Mouse (Mus musculus): ENCODE results near the gene Grk6. TPM values are rescaled to one million over a fixed set of nuclear protein-coding genes. Genes with fewer than 3 reads are reported as not detected.
A peak's percentile ranks its signal among the peaks of the same experiment; 100 is the strongest.
"Not testable (repeated sequence)": the region's sequence is repeated elsewhere in the genome, so short reads cannot be mapped to it uniquely, and the experiment has no call there.

The Grk6 gene
- total RNA-seq, 2 experiments from 2014 or later = 48.2 to 62.2 TPM

DNA sequence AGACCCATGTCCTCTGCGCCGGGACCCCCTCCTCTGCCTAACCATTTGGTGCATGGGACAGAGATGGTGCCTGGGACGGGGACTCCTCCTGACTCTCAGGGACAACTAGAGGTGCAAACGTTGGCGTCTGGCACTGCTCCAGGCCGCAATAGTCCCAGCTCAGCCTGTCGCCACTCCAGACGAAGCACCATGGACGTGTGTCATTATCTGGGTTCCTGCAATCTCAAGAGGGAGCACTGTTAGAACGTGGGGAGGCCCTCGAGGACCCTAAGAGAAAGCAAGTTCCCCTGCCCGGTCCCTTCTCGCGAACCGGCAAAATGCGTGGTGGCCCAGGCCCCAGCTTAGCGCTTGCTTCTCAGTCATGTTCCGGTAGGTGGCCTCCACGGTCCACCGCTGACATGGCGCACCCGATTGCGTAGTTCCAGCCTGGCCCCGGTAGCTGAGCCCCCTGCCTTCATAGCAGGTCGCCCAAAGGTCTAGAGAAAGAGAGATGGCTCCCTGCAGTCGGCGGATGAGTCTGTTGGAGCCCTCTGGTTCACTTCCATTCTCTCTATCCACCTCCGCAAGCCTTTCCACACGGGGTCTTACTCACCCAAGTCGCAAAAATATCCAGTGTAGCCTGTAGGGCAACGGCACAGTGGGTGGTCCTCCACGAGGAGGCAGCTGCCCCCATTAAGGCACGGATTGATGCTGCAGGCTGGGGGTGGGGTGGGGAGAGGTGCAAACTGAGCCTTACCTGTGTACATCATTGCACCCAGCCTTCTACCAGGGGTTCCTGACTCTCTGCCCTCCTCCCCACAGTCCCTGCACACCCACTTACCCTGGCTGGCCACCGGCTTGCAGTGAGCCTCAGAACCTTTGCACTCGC is 23.7 kb upstream of the Grk6 start:
- no peak for ATAC-seq (replicated peaks; ENCODE audit: low FRiP score, poor library complexity, severe bottlenecking)

DNA sequence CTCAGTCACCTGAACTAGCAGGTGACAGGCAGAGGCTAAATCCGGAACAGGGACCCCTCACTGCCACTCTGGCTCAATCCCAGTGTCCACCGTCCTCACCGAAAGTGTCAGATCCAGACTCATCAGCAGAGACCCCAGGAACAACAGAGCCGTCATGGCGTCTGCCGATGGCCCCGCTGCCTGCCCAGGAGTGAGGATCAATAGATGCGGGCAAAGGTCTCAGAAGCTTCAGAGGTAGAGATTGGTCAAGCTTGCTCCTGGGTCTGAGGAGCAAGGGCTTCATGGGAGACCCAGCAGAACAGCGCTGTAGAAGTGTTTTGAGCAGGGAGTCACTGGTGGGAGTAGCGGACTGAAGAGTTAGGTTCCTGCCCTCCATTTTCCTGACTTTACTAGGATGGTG is 18.3 kb upstream of the Grk6 start, which contains the start of gene F12:
Gene F12 (minus strand): TSS at position 181 of the 400 bp plus-strand sequence.
- no peak for ATAC-seq (replicated peaks; ENCODE audit: low FRiP score, poor library complexity, severe bottlenecking)

DNA sequence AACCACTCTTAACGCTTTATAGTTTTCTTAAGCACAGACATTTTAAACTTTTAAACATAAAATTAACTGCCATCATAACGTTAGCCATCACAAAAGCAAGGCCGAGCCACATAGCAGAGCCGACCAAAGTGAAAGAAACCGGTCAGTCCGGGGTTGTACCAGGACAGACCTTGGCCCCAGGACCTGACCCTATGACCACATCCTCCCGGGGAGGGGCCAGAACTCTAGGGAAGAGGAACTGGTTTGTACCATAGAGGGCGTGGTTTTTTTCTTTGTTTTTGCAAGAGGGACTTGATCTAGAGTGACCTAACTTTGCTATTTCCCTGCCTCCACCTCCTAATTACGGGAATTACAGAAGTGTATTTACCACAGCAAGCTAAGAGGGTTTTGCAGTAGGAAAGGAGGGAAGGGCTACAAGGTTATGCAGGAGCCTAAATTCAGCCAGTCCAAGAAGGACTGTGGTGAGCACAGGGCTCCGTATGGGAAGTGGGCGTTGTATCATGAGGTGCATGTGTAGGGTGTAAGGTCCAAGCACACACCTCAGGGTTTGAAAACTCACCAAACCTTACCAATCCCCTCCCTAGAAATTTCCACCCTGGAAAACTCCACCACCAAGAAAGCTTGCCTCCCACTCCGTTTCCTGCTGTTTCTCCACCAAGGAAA is 15.5 kb upstream of the Grk6 start:
- no peak for ATAC-seq (replicated peaks; ENCODE audit: low FRiP score, poor library complexity, severe bottlenecking)

DNA sequence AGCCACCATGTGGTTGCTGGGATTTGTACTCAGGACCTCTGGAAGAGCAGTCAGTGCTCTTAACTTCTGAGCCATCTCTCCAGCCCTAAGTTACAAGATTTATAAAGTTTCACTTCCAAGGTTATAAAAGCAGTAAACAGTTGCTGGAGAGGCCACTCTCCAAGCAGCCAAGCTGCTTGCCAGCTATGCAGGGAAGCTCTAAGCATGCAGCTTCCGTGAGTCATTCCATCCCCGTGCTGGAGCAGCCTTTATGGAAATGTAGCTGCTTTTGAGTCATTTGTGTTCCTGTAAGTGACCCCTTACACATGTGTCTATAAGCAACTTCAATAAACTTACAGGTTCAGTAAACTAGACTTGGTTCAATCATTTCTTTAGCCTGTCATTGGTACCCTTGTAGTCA is 14.3 kb upstream of the Grk6 start:
- no peak for ATAC-seq (replicated peaks; ENCODE audit: low FRiP score, poor library complexity, severe bottlenecking)

DNA sequence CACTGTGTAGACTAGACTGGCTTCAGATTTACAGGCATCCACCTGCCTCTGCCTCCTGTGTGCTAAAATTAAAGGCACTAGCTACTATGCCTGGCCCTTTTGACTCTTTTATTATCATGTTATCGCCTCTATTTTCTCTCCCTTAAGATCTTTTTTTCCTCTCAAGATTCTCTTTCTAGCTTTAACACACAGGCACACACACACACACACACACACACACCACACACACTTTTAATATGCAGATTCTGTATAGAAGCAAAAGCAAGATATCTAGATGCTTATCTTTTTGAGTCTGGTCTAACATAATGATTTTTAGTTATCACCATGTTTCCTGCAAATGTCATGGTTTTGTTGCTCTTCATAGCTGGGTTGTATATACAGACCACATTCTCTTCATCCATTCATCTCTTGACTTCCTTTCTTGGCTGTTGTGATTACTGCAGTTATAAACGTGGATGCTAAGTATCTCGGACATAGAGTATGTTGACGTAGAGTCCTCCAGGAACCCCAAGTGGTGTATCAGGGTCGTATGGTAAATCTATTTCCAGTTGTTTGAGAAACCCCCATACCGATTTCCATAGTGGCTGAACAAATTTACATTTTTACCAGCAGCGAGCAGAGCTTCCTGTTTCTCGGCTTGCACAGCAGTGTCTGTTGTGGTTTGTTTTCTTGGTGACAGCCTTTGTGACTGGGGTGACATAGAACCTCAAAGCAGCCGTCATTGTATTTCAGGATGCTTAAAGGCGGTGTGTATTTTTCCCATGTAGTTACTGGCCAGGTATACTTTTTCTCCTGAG is 12.8 kb upstream of the Grk6 start:
- no peak for ATAC-seq (replicated peaks; ENCODE audit: low FRiP score, poor library complexity, severe bottlenecking)

DNA sequence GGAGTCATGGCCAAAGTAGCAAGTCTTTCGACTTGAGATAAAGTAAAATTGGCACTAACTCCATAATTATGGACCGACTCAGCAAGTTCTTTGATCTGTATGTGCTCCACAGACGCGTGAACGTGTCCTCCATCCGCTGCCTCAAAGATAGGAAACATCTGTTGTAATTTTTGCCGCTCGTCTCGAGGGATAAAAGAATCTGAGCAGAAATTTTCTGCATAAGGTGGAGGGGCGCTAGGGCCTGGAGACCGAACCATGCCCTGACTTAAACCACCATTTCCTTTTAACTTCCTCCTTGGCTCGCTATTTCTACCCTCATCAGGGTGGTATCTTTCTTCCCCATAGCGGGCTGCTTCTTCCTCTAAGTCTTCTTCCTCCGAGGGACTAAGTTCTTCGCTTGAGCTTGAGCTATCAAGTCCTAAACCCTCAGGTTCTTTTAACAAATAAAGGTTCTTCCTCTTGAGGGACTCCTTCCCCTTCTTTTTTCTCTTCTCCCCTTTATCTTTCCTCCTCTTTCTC is 7.7 kb upstream of the Grk6 start:
- ATAC-seq (replicated peaks; ENCODE audit: low FRiP score, poor library complexity, severe bottlenecking) = not testable (repeated sequence)

DNA sequence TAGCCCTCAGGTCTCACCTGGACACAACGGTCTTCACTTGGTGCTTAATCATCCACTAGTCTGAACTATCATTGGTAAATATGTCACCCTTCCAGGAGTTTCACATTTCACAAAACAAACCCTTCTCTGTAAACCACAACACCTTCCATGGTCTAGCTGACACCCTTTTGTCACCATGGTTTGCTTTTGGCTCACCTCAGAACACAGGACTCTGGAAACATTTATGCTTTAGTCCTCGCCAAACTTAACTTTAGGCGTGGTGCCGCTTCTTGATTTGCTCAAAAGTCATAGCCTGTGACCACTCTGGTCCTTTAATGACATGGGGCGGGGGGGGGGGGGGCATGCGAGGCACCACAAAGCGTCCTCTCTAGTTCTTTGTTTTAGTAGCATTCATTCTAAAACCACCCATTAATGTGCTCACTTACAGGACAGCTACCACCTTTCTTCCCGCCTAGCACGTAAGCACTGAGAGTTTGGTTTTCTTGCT is 1.0 kb upstream of the Grk6 start:
- no peak for ATAC-seq (replicated peaks; ENCODE audit: low FRiP score, poor library complexity, severe bottlenecking)

DNA sequence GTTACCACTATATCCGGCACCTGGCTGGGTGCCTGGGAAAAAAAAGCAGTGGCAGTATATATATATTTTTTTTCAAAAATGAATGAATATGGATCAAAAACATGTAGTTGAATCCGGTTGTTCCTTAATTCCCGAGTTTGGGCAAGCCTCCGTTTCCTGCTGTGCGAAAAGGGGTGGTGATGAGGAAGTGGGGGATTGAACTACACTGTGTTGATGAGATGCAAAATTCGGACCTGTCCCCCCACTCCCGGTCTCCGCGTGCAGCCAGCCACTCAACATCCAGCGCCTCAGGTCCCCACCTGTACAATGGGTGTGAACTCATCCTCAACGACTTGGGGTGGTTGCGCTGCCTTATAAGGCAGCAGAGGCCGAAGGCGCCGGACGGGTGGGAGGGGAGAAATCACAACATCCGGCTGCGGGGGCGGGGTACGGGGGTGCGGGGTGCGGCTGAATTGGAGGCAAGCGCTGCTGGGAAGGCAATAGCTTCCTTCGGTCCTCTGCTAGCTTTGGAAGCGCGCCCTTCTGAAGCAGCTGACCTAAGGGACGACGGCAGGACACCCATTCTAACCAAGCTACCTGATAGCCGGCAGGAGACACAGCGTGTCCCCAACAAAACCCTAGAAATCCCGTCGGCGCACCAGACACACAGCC is 461 bp upstream of the Grk6 start:
- peak; percentile 12 for ATAC-seq (replicated peaks; ENCODE audit: low FRiP score, poor library complexity, severe bottlenecking)

DNA sequence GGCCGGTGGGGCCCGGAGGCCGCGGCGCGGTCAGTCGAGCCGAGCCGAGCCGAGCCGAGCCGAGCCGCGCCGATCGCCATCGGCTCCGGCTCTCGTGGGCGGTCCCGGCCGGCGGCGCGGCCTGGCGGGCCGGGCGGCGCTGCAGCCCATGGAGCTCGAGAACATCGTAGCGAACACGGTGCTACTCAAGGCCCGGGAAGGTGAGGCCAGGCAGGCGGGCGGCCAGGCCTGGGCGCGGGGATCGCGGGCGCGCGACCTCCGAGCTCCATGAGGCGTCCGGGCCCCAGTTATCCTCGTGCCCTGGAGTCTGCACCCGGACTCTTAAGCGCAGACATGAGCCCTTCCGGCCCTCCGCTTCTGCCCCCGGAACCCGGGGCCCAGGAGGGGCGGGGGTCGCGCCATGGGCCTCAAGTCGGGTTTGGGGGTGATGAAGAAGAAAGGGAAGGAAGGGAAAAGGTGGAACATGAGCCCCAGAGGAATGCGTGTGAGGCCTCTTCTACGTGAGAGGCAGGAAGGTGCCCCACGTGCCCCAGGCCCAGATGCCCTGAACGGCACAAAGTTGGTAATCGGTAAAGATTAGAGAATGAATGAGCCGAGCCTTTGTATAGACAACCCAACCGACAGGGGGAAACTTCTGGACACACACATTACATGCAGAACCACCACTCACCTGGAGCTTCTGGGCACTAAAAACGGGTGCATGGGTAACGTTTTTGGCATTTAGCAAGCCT is 654 bp downstream of the Grk6 start:
- no peak for ATAC-seq (replicated peaks; ENCODE audit: low FRiP score, poor library complexity, severe bottlenecking)

DNA sequence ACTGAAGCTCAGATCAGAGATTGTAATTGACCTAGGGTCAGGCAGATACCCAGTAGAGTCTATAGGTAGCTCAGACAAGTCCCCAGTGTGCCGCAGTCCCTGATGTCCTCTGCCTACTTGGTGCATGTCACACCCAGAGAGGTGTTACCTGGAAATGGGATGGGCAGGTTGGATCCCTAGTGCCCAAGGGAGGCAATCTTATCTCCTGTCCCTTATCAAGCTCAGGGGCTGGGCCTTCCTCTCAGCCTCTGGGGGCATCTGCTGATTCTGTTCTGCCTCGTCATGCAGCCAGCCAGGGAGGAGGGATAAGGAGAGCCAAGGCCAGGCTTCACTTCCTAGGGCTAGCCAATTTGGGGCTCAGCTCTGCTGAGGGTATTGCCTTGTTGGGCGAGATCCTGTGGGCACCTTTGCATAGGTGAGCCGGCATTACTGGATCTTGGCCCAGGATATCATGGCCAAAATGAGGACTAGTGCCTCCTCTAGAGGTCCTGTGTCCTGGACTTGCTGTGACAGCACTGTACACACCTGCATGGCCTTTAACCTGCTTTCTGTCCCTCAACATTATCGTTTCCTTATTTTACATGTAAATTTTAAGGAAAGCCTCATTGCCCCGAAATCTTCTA is 1.7 kb downstream of the Grk6 start:
- peak; percentile 67 for ATAC-seq (replicated peaks; ENCODE audit: low FRiP score, poor library complexity, severe bottlenecking)

DNA sequence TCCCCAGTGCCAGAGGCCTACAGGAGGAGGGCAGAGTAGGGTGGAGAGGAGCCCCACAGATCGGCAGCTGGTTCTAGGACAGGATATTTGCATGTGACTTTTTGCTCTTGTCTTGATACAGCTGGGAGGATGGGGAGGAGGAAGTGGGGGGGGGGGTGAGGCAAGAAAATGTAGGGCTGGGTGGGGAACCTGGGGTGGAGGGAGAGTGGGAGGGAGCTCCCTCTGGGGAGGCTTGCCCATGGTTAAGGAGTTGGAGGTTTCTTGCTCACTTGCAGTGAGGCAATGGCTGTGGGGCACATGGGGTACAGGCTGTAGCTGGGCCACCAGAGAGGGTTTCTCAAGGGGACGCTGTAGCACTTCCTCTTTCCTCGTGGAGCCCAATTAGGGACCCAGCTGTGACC is 2.7 kb downstream of the Grk6 start:
- ATAC-seq (replicated peaks; ENCODE audit: low FRiP score, poor library complexity, severe bottlenecking) = no peak

DNA sequence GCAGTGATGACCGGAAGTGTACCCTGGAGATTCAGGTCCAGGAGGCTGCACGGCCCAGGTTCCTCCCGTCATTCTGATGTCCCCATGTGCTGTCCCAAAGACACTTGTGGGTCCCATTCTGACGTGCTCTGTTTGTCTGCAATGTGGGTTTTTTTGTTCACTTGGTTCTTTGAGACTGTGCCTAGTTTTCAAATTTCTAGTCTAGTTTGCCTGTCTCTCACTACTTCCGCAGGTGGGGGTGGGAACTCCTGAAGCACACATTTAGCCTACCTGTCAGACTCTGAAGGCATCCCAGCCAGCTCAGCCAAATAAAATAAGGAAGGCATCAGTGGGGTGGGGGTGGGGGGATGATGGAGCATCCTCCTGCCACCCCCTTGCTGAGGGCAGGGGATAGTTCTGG is 3.3 kb downstream of the Grk6 start:
- no peak for ATAC-seq (replicated peaks; ENCODE audit: low FRiP score, poor library complexity, severe bottlenecking)

DNA sequence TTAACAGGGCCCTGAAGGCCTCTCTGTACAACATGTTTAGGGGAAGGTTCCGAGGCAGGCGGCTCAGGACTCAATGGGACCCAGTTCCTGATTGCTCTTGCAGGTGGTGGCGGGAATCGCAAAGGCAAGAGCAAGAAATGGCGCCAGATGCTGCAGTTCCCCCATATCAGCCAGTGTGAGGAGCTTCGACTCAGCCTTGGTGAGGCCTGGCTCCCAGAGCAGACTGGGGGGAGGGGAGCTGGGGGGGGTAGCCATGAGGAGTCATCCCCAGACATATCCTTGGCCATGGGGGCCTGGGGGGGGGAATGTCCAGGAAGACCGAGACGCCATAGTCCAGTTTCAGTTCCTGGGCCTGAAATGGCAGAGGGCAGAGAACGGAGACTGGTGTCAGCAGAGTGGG is 4.3 kb downstream of the Grk6 start:
- ATAC-seq (replicated peaks; ENCODE audit: low FRiP score, poor library complexity, severe bottlenecking) = no peak

DNA sequence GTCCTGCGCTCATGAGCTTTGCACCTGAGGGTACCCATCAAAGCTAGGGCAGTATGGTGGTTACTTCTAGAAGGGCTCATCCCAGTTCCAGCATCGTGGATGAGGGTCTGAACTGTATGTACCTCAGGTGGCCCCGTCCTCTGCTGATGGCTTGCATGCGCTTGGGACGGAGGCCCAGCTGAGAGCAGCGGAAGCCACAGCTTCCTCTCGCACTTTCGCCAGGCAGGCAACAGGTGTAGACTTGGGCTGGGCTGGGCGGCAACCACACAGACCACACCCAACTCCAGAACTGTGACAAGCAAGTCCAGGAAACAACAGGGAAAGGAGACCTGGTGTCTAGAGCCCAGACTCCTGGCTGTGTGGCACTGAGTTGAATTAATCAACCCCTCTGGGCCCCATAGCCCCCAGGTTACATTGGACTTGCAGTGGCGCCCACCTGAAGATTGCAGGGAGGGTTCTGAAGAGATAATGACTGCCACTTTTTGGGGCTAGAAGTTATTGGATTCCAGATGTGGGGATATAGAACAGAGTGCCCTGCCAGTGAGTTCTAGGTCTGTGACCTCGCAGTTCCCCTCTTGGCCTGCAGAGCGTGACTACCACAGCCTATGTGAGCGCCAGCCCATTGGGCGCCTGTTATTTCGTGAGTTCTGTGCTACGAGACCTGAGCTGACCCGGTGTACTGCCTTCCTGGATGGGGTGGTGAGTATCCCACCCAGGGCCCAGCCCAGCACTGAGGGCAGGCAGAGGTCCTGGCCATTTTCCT is 5.0 kb downstream of the Grk6 start:
- ATAC-seq (replicated peaks; ENCODE audit: low FRiP score, poor library complexity, severe bottlenecking) = no peak

DNA sequence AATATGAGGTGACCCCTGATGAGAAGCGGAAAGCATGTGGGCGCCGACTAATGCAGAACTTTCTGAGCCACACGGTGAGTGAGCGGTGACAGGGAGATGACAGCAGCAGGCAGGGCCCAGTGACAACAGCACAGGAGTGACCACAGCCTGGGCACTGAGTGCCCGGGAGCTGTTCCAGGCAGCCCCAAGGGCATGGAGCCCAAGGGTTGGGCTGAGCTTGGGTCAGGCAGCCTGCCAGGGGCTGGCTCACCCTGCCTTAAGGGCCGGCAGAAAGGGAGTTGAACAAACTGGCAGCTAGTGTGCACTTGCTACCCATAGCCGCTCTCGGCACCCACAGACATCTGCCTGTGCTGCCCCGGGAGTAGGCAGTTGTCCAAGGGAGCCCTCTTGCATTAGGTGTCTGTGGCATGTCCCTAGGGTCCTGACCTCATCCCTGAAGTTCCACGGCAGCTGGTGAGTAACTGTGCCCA is 5.7 kb downstream of the Grk6 start:
- ATAC-seq (replicated peaks; ENCODE audit: low FRiP score, poor library complexity, severe bottlenecking) = no peak

DNA sequence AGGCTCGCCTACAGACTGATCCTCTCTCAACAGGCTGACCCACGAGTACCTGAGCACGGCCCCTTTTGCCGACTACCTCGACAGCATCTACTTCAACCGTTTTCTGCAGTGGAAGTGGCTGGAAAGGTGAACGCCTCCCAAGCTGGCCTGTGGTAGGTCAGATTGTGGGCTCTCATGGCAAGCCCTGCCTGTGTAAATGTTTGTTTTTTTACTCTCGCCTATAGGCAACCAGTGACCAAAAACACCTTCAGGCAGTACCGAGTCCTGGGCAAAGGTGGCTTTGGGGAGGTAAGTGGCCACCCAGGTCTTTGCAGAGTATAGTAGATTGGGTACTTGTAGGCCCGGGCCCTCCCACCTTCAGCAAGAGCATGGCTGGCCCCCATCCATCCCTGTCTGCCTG is 6.4 kb downstream of the Grk6 start:
- ATAC-seq (replicated peaks; ENCODE audit: low FRiP score, poor library complexity, severe bottlenecking) = no peak

DNA sequence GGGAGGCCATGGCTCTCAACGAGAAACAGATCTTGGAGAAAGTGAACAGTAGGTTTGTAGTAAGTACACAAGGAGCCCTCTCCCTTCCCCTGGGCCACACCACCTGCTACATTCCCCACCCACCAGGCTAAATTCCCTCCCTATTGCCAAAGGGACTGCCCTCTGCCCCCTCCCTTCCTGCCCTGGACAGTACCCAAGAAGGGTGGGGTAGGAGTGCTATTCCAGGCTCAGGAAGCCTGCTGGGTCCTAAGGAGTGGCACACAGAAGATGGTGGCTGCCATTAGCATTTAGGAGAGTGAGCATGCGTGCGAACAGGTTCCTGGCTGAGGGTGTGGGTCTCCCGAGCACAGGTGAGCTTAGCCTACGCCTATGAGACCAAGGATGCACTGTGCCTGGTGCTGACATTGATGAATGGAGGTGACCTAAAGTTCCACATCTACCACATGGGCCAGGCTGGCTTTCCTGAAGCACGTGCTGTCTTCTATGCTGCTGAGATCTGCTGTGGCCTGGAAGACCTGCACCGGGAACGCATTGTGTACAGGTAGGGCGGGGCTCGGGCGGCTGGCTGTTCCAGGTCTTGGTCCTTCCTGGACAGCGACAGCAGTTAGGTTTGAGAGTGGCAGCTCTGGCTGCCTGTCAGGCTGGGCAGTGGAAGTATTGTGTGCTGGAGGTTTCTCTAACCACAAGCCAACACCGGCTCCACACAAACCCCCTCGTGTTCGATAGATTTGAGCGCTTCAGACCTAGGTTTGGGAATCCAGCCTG is 7.1 kb downstream of the Grk6 start:
- ATAC-seq (replicated peaks; ENCODE audit: low FRiP score, poor library complexity, severe bottlenecking) = no peak

Data from erythroid progenitor cell, adult 5-6 weeks (primary cell).